Mouse (Mus musculus) activated CD4-positive, CD25-positive, alpha-beta regulatory T cell, adult 9 weeks (primary cell): ENCODE results near the gene Gm5725. TPM values are rescaled to one million over a fixed set of nuclear protein-coding genes. Genes with fewer than 3 reads are reported as not detected.

Experiments
- polyA plus RNA-seq: library from polyadenylated mRNA; unstranded; fragments of 100-300 nt; shearing (Covaris generic); gene quantifications from one replicate; pipeline ENCODE4 v1.2.1, GENCODE M21; 2017

Gm5725 gene
- not detected for polyA plus RNA-seq

GRCm38 (mm10) chr7:21844167-21844566, at the start of gene Gm5725:
Gene Gm5725 (minus strand): TSS chr7:21844267.

GRCm38 (mm10) chr7:21832051-21832450, 12.0 kb downstream of the Gm5725 start, which contains the start of gene Vmn1r135:
Gene Vmn1r135 (plus strand): TSS chr7:21832351.

GRCm38 (mm10) chr7:21796628-21797027, 47.4 kb downstream of the Gm5725 start, which contains the start of gene Gm4177:
Gene Gm4177 (minus strand): TSS chr7:21796728.

Other genes starting within 250 kb of the Gm5725 start
- not detected for gene Vmn1r132, start 230.2 kb downstream of the Gm5725 start, polyA plus RNA-seq
- gene Gm4175, start 82.8 kb downstream of the Gm5725 start, polyA plus RNA-seq = not detected
- not detected for gene Gm4177, start 47.5 kb downstream of the Gm5725 start, polyA plus RNA-seq
- gene Vmn1r135, start 11.9 kb downstream of the Gm5725 start, polyA plus RNA-seq = not detected
- not detected for gene Gm5891, start 77.0 kb upstream of the Gm5725 start, polyA plus RNA-seq
- gene Vmn1r137, start 150.3 kb upstream of the Gm5725 start, polyA plus RNA-seq = not detected
- not detected for gene Vmn1r138, start 184.6 kb upstream of the Gm5725 start, polyA plus RNA-seq
- gene Gm6176, start 212.0 kb upstream of the Gm5725 start, polyA plus RNA-seq = not detected
- not detected for gene Vmn1r139, start 224.8 kb upstream of the Gm5725 start, polyA plus RNA-seq